Mouse (Mus musculus) heart, postnatal 10 days (tissue): ENCODE results near the gene Dscaml1. TPM values are rescaled to one million over a fixed set of nuclear protein-coding genes. Genes with fewer than 3 reads are reported as not detected.

Experiments
- DNase-seq, 2 experiments: peaks; one replicate each; pipeline ENCODE4 v3.0.0; 2021
- intact Hi-C: fragments of 180-260 bp; cut with DNase I; formaldehyde crosslinking; loops from one replicate; pipeline ENCODE4 v1.15.1; 2025
- total RNA-seq, 2 experiments: library from RNA; stranded (reverse); gene quantifications; 2 replicates each; pipeline ENCODE4 v1.2.3; 2021

Dscaml1 gene
- total RNA-seq, 2 experiments from 2014 or later, result not detected

- no peak for DNase-seq
- intact Hi-C loops, result no loop called here
These were observed 15.3 kb upstream of the Dscaml1 start for GRCm38 (mm10) chr9:45411111-45411510.

GRCm38 (mm10) chr9:45411803-45412202 is 14.6 kb upstream of the Dscaml1 start:
- peak; percentile 55 to 63 for DNase-seq
- intact Hi-C loops, result loop anchor here (2.0 kb wide), 1 partner anchor 343 kb away; no protein-coding TSS in a partner anchor

- DNase-seq, result peak; percentile 88 to 94
- intact Hi-C loops, result loop anchor here (2.0 kb wide), 1 partner anchor 343 kb away; no protein-coding TSS in a partner anchor
These were observed 14.1 kb upstream of the Dscaml1 start for GRCm38 (mm10) chr9:45412287-45412686.

GRCm38 (mm10) chr9:45412700-45413477 is 13.5 kb upstream of the Dscaml1 start:
- intact Hi-C loops, result loop anchor here (2.0 kb wide), 1 partner anchor 342 kb away; no protein-coding TSS in a partner anchor
- no peak for DNase-seq

GRCm38 (mm10) chr9:45413478-45414140 is 12.8 kb upstream of the Dscaml1 start:
- intact Hi-C loops, result loop anchor here (2.0 kb wide), 1 partner anchor 341 kb away; no protein-coding TSS in a partner anchor
- peak in 1 of 2 experiments; percentile 39 for DNase-seq

- intact Hi-C loops, result loop anchor here (5.0 kb wide), 1 partner anchor 181 kb away; no protein-coding TSS in a partner anchor
- DNase-seq, result peak; percentile 52 to 73
These were observed 10.5 kb upstream of the Dscaml1 start for GRCm38 (mm10) chr9:45415912-45416311.

GRCm38 (mm10) chr9:45417245-45417644 is 9.2 kb upstream of the Dscaml1 start:
- DNase-seq, result peak; percentile 48 to 64
- intact Hi-C loops, result loop anchor here (5.0 kb wide), 1 partner anchor 180 kb away; no protein-coding TSS in a partner anchor

GRCm38 (mm10) chr9:45418252-45418651 is 8.2 kb upstream of the Dscaml1 start:
- intact Hi-C loops, result loop anchor here (5.0 kb wide), 1 partner anchor 179 kb away; no protein-coding TSS in a partner anchor
- DNase-seq, result no peak

- intact Hi-C loops, result no loop called here
- DNase-seq, result no peak
These were observed 5.2 kb upstream of the Dscaml1 start for GRCm38 (mm10) chr9:45421209-45421608.

GRCm38 (mm10) chr9:45422761-45423298 is 3.6 kb upstream of the Dscaml1 start:
- intact Hi-C loops, result no loop called here
- DNase-seq, result no peak

- intact Hi-C loops, result no loop called here
- DNase-seq, result no peak
These were observed 3.0 kb downstream of the Dscaml1 start for GRCm38 (mm10) chr9:45429392-45429791.

- intact Hi-C loops, result no loop called here
- DNase-seq, result no peak
These were observed 3.7 kb downstream of the Dscaml1 start for GRCm38 (mm10) chr9:45429951-45430697.

GRCm38 (mm10) chr9:45430698-45430959 is 4.2 kb downstream of the Dscaml1 start:
- no peak for DNase-seq
- intact Hi-C loops, result no loop called here

- intact Hi-C loops, result no loop called here
These were observed 4.7 kb downstream of the Dscaml1 start for GRCm38 (mm10) chr9:45431150-45431549.

GRCm38 (mm10) chr9:45432639-45433038 is 6.2 kb downstream of the Dscaml1 start:
- no peak for DNase-seq
- intact Hi-C loops, result no loop called here

More at GRCm38 (mm10) chr9:45431150-45431549, 4.7 kb downstream of the Dscaml1 start:
- no peak for DNase-seq

- intact Hi-C loops, result no loop called here
- no peak for DNase-seq
These were observed 6.7 kb downstream of the Dscaml1 start for GRCm38 (mm10) chr9:45433119-45433518.

- no peak for DNase-seq
- intact Hi-C loops, result no loop called here
These were observed 7.7 kb downstream of the Dscaml1 start for GRCm38 (mm10) chr9:45434171-45434570.

GRCm38 (mm10) chr9:45439025-45439424 is 12.6 kb downstream of the Dscaml1 start:
- intact Hi-C loops, result no loop called here
- DNase-seq, result no peak

GRCm38 (mm10) chr9:45440083-45440784 is 13.8 kb downstream of the Dscaml1 start:
- intact Hi-C loops, result no loop called here
- DNase-seq, result no peak

- intact Hi-C loops, result no loop called here
- no peak for DNase-seq
These were observed 17.9 kb downstream of the Dscaml1 start for GRCm38 (mm10) chr9:45444251-45444798.
